Mouse (Mus musculus): ENCODE data around the gene Klhl3. TPM values are rescaled to one million over a fixed set of nuclear protein-coding genes. Genes with fewer than 3 reads are reported as not detected.

The Klhl3 gene
- total RNA-seq, 2 experiments from 2014 or later, result 33.3 to 37.3 TPM

DNA sequence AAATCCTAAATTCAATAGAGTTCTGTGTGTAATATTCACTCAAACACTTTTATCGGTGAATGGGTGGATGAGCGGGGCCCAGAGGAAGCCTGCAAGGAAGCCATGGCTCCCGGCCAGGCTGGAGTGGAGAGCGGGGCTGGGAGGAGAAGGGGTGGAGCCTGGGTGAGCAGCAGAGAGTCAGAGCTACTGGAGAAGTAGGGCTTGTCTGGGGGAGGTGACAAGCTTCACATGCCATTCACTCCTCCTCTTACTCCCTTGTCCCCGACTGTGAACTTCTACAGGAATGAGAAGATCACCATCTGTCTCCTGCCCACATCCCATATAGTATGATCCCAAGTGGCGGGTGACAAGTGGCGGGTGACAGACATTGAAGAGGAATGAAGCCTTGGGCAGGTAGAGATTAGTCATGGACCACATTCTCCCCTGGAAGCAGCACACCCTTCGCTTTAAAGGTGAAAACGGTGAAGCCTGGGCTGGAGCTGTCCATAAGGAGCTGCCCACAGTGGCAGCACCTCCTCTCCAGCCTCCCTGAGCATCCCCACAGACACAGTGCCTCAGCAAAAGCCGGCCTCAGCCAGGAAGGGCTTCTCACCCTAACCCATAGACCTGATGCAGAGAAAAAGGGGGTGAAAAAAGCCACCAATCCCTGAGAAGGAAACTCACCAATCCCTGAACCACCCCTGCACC, 77.8 kb downstream of the Klhl3 start:
- intact Hi-C loops (cut with DNase I), result loop anchor here (2.0 kb wide), 1 partner anchor 77 kb away; the partner anchor contains the start of gene Klhl3
- DNase-seq (ENCODE audit: low spot score in 2 of 2), result peak; percentile 40 to 83

DNA sequence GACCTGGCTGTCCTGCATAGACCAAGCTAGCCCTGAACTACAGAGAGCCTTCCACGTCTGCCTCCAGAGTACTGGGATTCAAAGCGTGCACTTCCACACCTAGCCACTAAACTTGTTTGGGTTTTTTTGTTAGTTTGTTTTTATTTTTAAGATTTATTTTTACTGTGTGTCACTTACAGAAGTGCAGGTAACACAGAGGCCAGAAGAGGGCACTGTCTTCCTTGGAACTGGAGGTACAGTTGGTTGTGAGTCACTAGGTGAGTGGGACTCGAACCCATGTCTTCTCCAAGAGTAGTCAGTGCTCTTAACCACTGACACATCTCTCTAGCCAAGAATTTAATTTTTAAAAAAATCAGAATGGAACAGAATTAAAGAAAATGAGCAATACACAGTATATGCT, 78.4 kb downstream of the Klhl3 start:
- intact Hi-C loops (cut with DNase I), result loop anchor here (2.0 kb wide), 1 partner anchor 78 kb away; the partner anchor contains the start of gene Klhl3
- no peak for DNase-seq (ENCODE audit: low spot score in 2 of 2)

DNA sequence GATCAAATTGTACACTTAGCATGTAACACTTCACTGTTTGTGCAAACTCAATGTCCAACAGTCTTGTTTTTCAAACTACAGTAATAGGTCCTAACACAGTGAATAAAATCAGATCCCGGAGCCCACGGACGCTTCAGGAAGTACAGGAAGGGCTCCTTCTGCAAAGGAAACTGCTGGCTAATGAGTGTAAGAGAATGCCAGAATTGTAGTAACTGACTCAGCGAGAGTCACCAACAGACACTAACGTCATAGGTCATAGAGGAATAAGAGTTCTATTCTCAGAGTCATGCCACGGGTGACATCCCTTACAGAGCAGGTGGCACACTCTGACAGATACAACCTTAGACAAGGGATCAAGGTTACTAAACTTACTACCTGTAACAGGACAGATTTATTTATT, 78.9 kb downstream of the Klhl3 start:
- intact Hi-C loops (cut with DNase I), result loop anchor here (2.0 kb wide), 1 partner anchor 78 kb away; the partner anchor contains the start of gene Klhl3
- no peak for DNase-seq (ENCODE audit: low spot score in 2 of 2)

DNA sequence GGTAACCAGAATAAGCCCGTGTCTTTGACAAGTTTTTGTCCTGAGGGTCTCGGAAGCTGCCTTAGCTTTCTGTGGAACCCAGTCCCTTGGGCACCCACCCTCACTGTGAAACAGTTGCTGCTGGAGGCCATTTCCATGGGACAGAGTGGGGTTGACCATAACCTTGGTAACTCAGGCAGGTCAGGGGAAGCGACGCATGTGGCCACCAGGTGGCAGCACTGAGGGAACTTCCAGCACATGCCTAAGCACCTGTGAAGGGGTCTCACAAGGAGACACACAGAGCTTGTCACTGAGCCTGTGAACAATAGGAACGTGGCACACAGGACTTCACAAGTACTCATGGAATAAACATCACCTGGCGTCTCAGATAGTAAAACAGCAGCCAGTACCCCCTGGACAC, 81.6 kb downstream of the Klhl3 start:
- intact Hi-C loops (cut with DNase I), result no loop called here
- DNase-seq (ENCODE audit: low spot score in 2 of 2), result peak; percentile 38 to 45

- DNase-seq (ENCODE audit: low spot score in 2 of 2), result peak in 1 of 2 experiments; percentile 29
- intact Hi-C loops (cut with DNase I), result no loop called here
Measured at GRCm38 (mm10) chr13:58027115-58027514, 86.3 kb downstream of the Klhl3 start.

GRCm38 (mm10) chr13:58025701-58026414, 87.5 kb downstream of the Klhl3 start:
- DNase-seq (ENCODE audit: low spot score in 2 of 2), result no peak
- intact Hi-C loops (cut with DNase I), result no loop called here

DNA sequence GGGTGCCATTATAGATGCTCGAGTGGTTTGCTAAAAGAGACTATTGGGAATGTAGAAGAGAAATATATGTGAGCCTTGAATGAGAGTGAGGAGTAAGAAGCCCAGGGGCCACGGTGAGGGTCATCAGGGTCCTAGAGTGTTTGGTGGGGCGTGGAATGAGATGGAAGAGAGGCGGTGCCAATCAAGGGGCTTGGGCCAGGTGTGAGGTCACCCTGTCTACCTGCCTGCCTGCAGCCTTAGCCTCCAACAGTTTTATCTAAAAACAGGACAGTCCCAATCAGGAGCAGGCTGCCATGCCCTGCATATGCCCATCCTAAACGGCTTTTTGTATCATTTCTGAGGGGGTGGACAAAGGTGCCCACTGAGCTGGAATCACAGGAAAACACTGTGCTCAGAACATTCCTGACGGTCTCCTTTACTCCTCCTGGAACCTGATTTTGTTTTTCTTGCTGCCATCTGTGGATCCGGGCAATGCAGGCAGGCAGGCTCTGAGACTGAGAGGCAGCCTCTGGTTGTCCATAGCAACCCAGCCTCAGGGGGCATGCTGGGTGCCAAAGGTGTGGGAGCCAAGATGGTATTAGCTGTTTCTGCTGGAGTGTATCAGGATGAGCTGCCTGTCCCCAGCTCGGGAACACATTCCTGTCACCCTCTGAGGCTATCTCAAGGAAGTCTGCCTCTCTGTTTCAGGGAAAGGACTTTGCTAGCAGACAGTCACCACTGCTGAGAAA, 89.5 kb downstream of the Klhl3 start:
- intact Hi-C loops (cut with DNase I), result no loop called here
- DNase-seq (ENCODE audit: low spot score in 2 of 2), result peak; percentile 28 to 29

GRCm38 (mm10) chr13:58023001-58023560, 90.3 kb downstream of the Klhl3 start:
- intact Hi-C loops (cut with DNase I), result no loop called here

DNA sequence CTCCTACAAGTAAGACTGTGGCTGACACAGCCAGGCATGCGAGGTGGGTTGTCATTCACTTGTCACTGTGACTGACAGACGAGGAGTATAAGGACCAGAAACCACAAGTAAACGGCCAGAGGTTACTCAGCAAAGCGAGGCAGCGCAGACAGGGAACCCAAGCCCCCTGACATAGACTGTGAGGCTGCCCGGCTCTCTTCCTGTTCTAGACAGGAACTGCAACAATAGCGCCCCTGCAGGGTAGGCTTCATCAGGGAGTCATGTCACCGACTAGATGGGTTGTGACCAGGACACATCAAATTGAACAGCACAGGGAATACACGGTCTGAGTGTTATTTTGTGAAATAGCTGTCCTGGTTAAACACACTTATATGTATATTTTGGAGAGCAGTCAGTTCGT, 93.0 kb downstream of the Klhl3 start:
- DNase-seq (ENCODE audit: low spot score in 2 of 2), result no peak
- intact Hi-C loops (cut with DNase I), result no loop called here

More at GRCm38 (mm10) chr13:58023001-58023560, 90.3 kb downstream of the Klhl3 start:
- no peak for DNase-seq (ENCODE audit: low spot score in 2 of 2)

GRCm38 (mm10) chr13:58017298-58017697, 96.1 kb downstream of the Klhl3 start:
- no peak for DNase-seq (ENCODE audit: low spot score in 2 of 2)
- intact Hi-C loops (cut with DNase I), result no loop called here

DNA sequence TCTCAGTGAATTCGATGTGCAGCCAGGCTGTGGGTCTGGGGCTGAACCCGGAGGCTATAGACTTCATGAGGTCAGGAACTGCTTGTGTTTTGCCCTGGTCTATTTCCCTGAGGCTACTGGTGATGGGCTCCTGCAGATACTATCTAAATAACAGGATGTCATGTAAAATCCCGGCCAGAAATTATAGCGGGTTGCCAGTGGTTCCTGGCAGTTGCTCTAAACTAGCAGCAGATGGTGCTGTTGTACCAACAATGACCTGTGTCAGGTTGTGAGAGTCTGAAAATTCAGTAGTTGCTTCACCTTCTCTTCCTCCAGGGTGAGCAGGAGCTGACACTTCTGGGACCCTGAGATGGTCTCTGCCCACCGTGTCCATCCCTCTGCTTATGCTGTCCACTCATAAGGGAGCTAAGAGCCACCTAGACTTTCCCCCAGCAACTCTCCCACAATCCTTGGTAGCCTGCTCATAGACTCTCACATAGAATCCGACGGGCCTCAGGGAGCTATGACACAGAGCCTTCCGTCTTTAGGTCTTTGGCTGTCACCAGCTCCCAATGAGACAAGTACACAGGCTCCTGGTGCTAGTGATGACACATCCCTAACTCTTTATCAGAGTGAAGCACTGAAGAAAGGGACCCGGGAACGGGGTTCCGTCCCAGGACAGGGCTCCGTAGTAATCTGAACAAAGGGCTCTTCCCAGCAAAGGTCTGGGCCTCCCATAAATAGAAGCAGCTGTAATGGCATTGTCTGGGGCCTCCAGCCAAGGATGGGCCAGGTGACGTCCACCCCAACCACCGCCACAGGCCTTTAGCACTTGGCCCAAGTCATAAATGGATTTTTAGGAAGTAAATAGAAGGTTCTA, 101.1 kb downstream of the Klhl3 start:
- intact Hi-C loops (cut with DNase I), result loop anchor here (2.0 kb wide), 1 partner anchor 105 kb away; no protein-coding TSS in a partner anchor
- DNase-seq (ENCODE audit: low spot score in 2 of 2), result peak; percentile 68 to 75

GRCm38 (mm10) chr13:58011526-58011925, 101.9 kb downstream of the Klhl3 start:
- DNase-seq (ENCODE audit: low spot score in 2 of 2), result no peak
- intact Hi-C loops (cut with DNase I), result no loop called here

DNA sequence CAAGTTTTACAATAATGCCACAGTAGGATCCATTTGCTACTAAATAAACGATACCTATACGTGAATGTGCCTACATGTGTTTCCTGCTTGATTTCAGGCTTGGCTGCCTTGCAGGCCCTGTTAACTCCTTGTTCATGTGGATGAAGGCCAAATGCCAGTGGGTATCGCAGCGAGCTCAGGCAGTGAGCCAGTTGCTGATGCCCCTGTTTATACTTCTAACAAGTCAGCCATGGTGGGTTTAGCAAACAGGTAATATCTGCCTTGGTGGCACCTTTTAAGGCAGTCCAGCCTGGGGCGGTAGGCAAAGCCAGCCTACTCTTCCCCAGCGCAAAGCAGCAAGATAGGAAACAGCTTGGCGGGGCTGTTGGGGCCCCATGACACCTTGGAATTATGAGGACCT, 103.0 kb downstream of the Klhl3 start:
- DNase-seq (ENCODE audit: low spot score in 2 of 2), result no peak
- intact Hi-C loops (cut with DNase I), result no loop called here

DNA sequence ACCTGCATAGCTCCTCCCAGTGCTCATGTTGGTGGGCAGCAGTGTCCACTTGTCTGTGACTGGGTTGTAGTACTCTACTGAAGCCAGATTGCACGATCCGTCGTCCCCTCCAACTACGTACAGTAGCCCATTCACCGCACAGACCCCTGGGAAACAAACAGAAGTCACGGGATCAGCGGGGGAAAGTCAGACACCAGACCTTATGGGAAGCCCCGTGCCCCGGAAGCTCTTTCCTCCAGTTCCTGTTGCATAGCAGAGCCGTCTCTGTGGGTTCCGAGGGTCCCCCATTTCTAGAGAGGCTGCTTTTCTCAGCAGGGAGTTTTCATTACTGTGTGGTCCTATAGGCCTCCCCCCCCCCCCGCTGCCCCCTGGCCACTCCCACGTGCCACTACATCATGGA, 104.1 kb downstream of the Klhl3 start:
- intact Hi-C loops (cut with DNase I), result no loop called here
- DNase-seq (ENCODE audit: low spot score in 2 of 2), result no peak

GRCm38 (mm10) chr13:58008038-58008364, 105.4 kb downstream of the Klhl3 start:
- DNase-seq (ENCODE audit: low spot score in 2 of 2), result no peak
- intact Hi-C loops (cut with DNase I), result no loop called here

DNA sequence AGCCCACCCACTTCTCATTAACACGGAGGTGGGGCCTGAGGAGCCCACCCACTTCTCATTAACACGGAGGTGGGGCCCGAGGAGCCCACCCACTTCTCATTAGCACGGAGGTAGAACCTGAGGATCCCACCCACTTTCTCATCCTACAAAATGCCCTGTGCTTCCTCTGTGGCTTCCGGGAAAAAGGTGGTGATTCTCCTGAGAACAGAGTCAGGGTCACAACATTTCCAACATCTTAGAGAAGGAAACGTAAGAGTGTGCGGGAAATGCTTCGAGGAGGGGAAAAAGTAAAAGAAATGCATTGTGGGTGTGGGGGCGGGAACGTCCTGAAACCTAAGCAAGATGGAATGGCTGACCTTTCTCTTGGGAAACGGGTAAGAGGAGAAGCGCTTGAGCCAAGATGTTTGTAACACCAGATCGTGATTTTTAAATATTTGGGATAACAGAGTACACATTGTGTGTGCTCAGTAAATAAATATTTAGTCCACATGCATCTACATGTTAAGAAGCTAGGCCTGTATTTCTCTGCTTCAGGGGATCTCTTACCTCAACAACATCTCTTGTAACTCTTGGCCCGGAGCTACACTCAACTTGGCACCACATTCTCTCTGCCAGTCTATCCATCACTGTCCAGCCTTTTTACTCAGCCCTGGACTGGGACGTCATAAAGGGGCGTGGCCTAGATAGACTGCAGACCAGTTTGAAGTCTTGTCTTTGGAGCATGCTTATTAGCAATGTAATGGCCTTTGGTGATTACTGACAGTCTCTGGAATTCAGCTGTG, 105.9 kb downstream of the Klhl3 start:
- intact Hi-C loops (cut with DNase I), result no loop called here
- no peak for DNase-seq (ENCODE audit: low spot score in 2 of 2)

DNA sequence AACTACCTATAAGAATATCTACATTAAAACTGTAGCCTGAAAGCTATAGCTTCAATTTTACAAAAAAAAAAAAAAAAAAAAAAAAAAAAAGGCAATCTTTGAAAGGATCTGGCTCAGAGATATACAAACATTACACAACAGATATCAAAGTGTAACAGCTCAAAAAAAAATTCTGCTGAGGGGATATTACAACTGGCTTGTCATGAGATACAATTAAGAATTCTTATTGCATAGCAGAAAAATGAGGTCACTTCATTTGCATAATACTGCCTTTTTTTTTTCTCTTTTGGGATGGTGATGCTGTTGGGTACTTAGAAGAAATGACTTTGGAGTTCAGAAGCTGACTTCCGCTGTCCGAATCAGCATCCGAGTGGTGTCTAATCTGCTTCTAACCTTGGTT, 111.6 kb downstream of the Klhl3 start:
- intact Hi-C loops (cut with DNase I), result no loop called here
- no peak for DNase-seq (ENCODE audit: low spot score in 2 of 2)

DNA sequence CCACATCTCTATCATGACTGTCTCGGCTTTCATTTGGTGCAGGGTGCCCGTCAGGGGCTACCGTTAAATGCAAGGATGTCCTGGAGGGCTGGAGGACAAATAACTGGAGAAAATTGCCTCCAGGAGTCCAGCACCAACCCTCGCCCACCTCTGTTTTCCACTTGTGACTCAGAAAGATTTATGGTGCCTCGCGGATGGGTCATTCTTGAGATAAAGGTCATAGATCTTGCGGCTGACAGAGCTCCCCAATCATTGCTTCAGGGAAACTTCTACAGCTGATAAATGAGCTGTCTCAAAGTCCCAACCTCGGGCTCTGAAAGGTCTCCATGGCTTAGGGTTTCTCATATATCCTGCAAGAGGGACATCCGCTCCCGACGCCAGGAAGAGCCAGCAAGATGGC, 116.9 kb downstream of the Klhl3 start:
- intact Hi-C loops (cut with DNase I), result no loop called here
- no peak for DNase-seq (ENCODE audit: low spot score in 2 of 2)

DNA sequence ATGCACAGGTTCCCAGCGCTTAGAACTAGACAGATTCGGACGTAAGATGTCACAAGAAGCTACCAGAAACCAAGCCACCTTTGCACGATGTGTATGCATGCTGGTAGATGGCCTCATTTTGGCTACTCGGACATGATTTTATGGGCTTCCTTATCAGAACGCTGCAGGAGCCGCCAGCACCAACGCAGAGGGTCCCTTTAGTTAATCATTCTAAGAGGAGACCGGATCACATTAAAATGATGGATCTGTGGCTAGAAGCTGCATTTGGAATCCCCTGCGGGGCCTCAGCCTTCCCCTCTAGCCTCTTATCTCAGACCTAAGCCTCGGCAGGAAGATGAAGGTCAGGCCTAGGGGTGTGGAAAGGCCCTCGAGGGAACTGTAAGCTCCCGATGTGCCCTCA, 117.5 kb downstream of the Klhl3 start:
- DNase-seq (ENCODE audit: low spot score in 2 of 2), result no peak
- intact Hi-C loops (cut with DNase I), result no loop called here

Data from left cerebral cortex, postnatal 25 days (tissue).